Comparison of ENCODE assay signal across 8 mouse cellular contexts in the genomic region with DNA sequence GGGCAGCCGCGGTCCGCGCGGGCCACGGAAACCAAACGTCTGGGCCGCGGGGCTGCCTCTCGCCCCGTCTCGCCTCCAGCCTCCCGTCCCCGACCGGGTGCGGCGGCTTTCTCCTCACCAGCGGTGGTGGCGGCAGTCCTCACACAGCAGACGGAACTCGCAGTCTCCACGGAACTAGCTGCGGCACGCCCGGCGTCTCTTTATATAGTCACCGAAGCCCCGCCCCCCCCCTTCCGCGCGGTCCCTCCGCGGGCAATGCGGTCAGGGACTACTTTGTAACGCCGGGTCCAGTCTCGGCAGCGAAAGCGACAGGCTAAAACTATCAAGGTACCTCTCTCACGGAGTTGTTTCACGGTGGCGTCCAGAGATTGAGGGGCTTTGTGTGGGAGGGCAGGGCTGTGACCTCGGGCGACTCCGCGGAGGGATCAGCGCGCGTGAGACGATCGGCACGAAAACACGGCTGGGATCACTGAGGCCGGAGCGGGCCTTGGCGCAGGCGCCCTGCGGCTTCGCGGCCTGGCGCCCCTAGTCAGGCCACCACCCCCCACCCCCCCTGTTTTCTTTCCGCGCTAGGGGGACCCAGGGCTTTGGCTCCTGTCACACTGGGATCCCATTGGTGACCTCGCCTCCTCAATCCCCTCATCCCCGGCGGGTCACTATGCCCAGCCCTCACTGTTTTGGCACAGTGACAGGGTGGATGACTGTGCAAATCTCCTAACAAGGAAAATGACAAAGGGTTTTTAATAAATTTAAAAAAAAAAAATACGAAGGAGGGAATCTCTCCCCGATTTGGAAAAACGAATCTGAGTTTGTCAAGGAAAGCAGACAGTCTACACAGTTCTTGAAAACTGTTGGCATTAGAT. TPM values are rescaled to one million over a fixed set of nuclear protein-coding genes. Genes with fewer than 3 reads are reported as not detected.
DNase-seq lines count a peak whose midpoint lies in the region; ATAC-seq lines count a peak whose summit lies in the region.

A gene (minus strand): TSS at position 624 of the 863 bp plus-strand sequence.

- peak within 1 kb of the TSS; percentile 98 for H3K4me3 ChIP-seq in forebrain, embryonic 11.5 days (ENCODE audit: low read depth, low read length)
- H3K4me3 ChIP-seq in heart, embryonic 16.5 days (ENCODE audit: low read length): peak within 1 kb of the TSS; percentile 99
- peak within 1 kb of the TSS; percentile 97 for H3K4me3 ChIP-seq in liver, embryonic 15.5 days (replicated peaks)
- H3K4me3 ChIP-seq in neural tube, embryonic 11.5 days (ENCODE audit: low read depth, low read length): peak within 1 kb of the TSS; percentile 98
- peak within 1 kb of the TSS; percentile 99 for H3K4me3 ChIP-seq in stomach, embryonic 16.5 days (replicated peaks; ENCODE audit: low read length)

- WGBS in forebrain, embryonic 11.5 days: 1% methylated on average over 69 of the region's 69 CpGs
- under 1% methylated on average over 69 of the region's 69 CpGs for WGBS in heart, embryonic 16.5 days
- under 1% methylated on average over 69 of the region's 69 CpGs for WGBS in liver, embryonic 15.5 days (ENCODE audit: insufficient replicate concordance)
- 1% methylated on average over 69 of the region's 69 CpGs for WGBS in neural tube, embryonic 11.5 days
- WGBS in stomach, embryonic 16.5 days: under 1% methylated on average over 69 of the region's 69 CpGs

- peak within 1 kb of the TSS; percentile 94 for H3K27ac ChIP-seq in forebrain, embryonic 11.5 days (ENCODE audit: low read depth, low read length)
- H3K27ac ChIP-seq in heart, embryonic 16.5 days (ENCODE audit: low read length): peak within 1 kb of the TSS; percentile 96
- peak within 1 kb of the TSS; percentile 97 for H3K27ac ChIP-seq in liver, embryonic 15.5 days (replicated peaks)
- H3K27ac ChIP-seq in neural tube, embryonic 11.5 days (ENCODE audit: low read depth, low read length): peak within 1 kb of the TSS; percentile 94
- H3K27ac ChIP-seq in stomach, embryonic 16.5 days (ENCODE audit: low read length): peak within 1 kb of the TSS; percentile 98

- peaks cover 18% of the 10 kb centered on the region for H3K4me1 ChIP-seq in forebrain, embryonic 11.5 days (replicated peaks; ENCODE audit: control insufficient read depth, insufficient read depth, low read length)
- peaks cover 41% of the 10 kb centered on the region for H3K4me1 ChIP-seq in heart, embryonic 16.5 days (ENCODE audit: control insufficient read depth, insufficient read depth, low read length)
- H3K4me1 ChIP-seq in liver, embryonic 15.5 days (replicated peaks): peaks cover 57% of the 10 kb centered on the region
- peaks cover 18% of the 10 kb centered on the region for H3K4me1 ChIP-seq in neural tube, embryonic 11.5 days (ENCODE audit: control insufficient read depth, insufficient read depth, low read length)
- H3K4me1 ChIP-seq in stomach, embryonic 16.5 days (ENCODE audit: control insufficient read depth, insufficient read depth, low read length): peaks cover 30% of the 10 kb centered on the region

- peak within 1 kb of the TSS; percentile 93 for H3K4me2 ChIP-seq in forebrain, embryonic 11.5 days (ENCODE audit: low read depth, low read length, severe bottlenecking)
- peak within 1 kb of the TSS; percentile 80 for H3K4me2 ChIP-seq in heart, embryonic 16.5 days (ENCODE audit: low read depth, low read length)
- peak within 1 kb of the TSS; percentile 72 for H3K4me2 ChIP-seq in liver, embryonic 15.5 days
- H3K4me2 ChIP-seq in neural tube, embryonic 11.5 days (ENCODE audit: low read depth): peak within 1 kb of the TSS; percentile 94
- peak within 1 kb of the TSS; percentile 91 for H3K4me2 ChIP-seq in stomach, embryonic 16.5 days (ENCODE audit: low read depth, low read length)

- peak; percentile 83 for DNase-seq in c-Kit-positive CD71-negative TER-119-negative erythroid progenitor cells, embryonic 14.5 days (ENCODE audit: low read depth)
- peak; percentile 95 for DNase-seq in forebrain, embryonic 11.5 days (ENCODE audit: low spot score)
- DNase-seq in kidney, postnatal 36 days: peak; percentile 95
- peak; percentile 90 for DNase-seq in neural tube, embryonic 11.5 days (ENCODE audit: low spot score)

- peak; percentile 28 for ATAC-seq in CD4-positive, CD25-positive, alpha-beta regulatory T cell, adult 4 months
- ATAC-seq in forebrain, embryonic 11.5 days (replicated peaks; ENCODE audit: low FRiP score): peak; percentile 68
- peak; percentile 47 for ATAC-seq in heart, embryonic 16.5 days (replicated peaks; ENCODE audit: extremely low read depth, insufficient read depth, low FRiP score)
- peak; percentile 61 for ATAC-seq in liver, embryonic 15.5 days (ENCODE audit: insufficient read depth)
- peak; percentile 59 for ATAC-seq in neural tube, embryonic 11.5 days (ENCODE audit: insufficient read depth, low FRiP score, low TSS enrichment)
- ATAC-seq in stomach, embryonic 16.5 days (ENCODE audit: insufficient read depth, low FRiP score): peak; percentile 18; the same call in 1 of the 2 replicates

- no peaks in the 10 kb centered on the region for H3K9me3 ChIP-seq in forebrain, embryonic 11.5 days (ENCODE audit: control insufficient read depth, low read length)
- no peaks in the 10 kb centered on the region for H3K9me3 ChIP-seq in heart, embryonic 16.5 days (replicated peaks; ENCODE audit: control insufficient read depth, low read length)
- no peaks in the 10 kb centered on the region for H3K9me3 ChIP-seq in liver, embryonic 15.5 days (replicated peaks)
- no peaks in the 10 kb centered on the region for H3K9me3 ChIP-seq in neural tube, embryonic 11.5 days (ENCODE audit: control insufficient read depth, low read length)
- H3K9me3 ChIP-seq in stomach, embryonic 16.5 days (replicated peaks; ENCODE audit: control insufficient read depth, low read length): no peaks in the 10 kb centered on the region

- H3K36me3 ChIP-seq in forebrain, embryonic 11.5 days (ENCODE audit: control insufficient read depth, insufficient read depth, low read length): peaks cover 4% of the 10 kb centered on the region; the same call in 1 of the 2 replicates
- peaks cover 17% of the 10 kb centered on the region for H3K36me3 ChIP-seq in heart, embryonic 16.5 days (ENCODE audit: control insufficient read depth, insufficient read depth)
- peaks cover 24% of the 10 kb centered on the region for H3K36me3 ChIP-seq in liver, embryonic 15.5 days (replicated peaks)
- H3K36me3 ChIP-seq in neural tube, embryonic 11.5 days (ENCODE audit: control insufficient read depth, insufficient read depth, low read length): 0 out of 2 replicates have a peak, but pooled peaks cover 2% of the 10 kb centered on the region
- H3K36me3 ChIP-seq in stomach, embryonic 16.5 days (ENCODE audit: control insufficient read depth, insufficient read depth, low read length): 0 out of 2 replicates have a peak, but pooled peaks cover 11% of the 10 kb centered on the region

- H3K9ac ChIP-seq in forebrain, embryonic 11.5 days (ENCODE audit: low read length): peak within 1 kb of the TSS; percentile 97
- peak within 1 kb of the TSS; percentile 100 for H3K9ac ChIP-seq in heart, embryonic 16.5 days (ENCODE audit: low read length)
- H3K9ac ChIP-seq in liver, embryonic 15.5 days: peak within 1 kb of the TSS; percentile 99
- H3K9ac ChIP-seq in neural tube, embryonic 11.5 days (ENCODE audit: low read length): peak within 1 kb of the TSS; percentile 90
- H3K9ac ChIP-seq in stomach, embryonic 16.5 days (ENCODE audit: low read length): peak within 1 kb of the TSS; percentile 100

- H3K27me3 ChIP-seq in forebrain, embryonic 11.5 days (ENCODE audit: control insufficient read depth, insufficient read depth, low read length): no peaks in the 10 kb centered on the region
- H3K27me3 ChIP-seq in heart, embryonic 16.5 days (ENCODE audit: control insufficient read depth, insufficient read depth, low read length): no peaks in the 10 kb centered on the region
- no peaks in the 10 kb centered on the region for H3K27me3 ChIP-seq in liver, embryonic 15.5 days
- H3K27me3 ChIP-seq in neural tube, embryonic 11.5 days (ENCODE audit: control insufficient read depth, insufficient read depth, low read length): no peaks in the 10 kb centered on the region
- no peaks in the 10 kb centered on the region for H3K27me3 ChIP-seq in stomach, embryonic 16.5 days (ENCODE audit: control insufficient read depth, insufficient read depth, low read length)

RNA-seq across cellular contexts. Expression of the gene that starts here (rescaled TPM):
- polyA plus RNA-seq in CD4-positive, CD25-positive, alpha-beta regulatory T cell, adult 4 months (2017; shearing (Covaris generic)): 1,000 to 10,000 TPM in 1 of 2 experiments, 100 to 1,000 TPM in 1; 954 to 1,216 TPM
- 1,042 and 1,121 TPM in 2 replicates for polyA plus RNA-seq in forebrain, embryonic 11.5 days (2014; fragmentation: Nextera tagmentation; extraction: Ambion mirVana)
- 928 and 945 TPM in 2 replicates for polyA plus RNA-seq in heart, embryonic 16.5 days (2015; fragmentation: Nextera tagmentation; extraction: Ambion mirVana)
- polyA plus RNA-seq in liver, embryonic 15.5 days (2015; fragmentation: Nextera tagmentation; extraction: Ambion mirVana): 563 and 623 TPM in 2 replicates
- polyA plus RNA-seq in neural tube, embryonic 11.5 days (2014; fragmentation: Nextera tagmentation; extraction: Ambion mirVana): 1,090 and 1,143 TPM in 2 replicates
- polyA plus RNA-seq in stomach, embryonic 16.5 days (2015; fragmentation: Nextera tagmentation; extraction: Ambion mirVana): 1,047 and 1,111 TPM in 2 replicates

Comparison
In these comparisons a context has a peak if more than half of its experiments do, and no peak if none do; other contexts are left out.
1. Peak in every context shown above with its lines: DNase-seq, ATAC-seq, H3K4me3 ChIP-seq and H3K27ac ChIP-seq.
2. ATAC-seq: peak in every context shown above with its lines; median percentile 68 in forebrain, embryonic 11.5 days; 61 in liver, embryonic 15.5 days; 59 in neural tube, embryonic 11.5 days; 47 in heart, embryonic 16.5 days; 28 in CD4-positive, CD25-positive, alpha-beta regulatory T cell, adult 4 months; 18 in stomach, embryonic 16.5 days.